Mouse (Mus musculus) frontal cortex, adult 2 months (tissue): Measurements from ENCODE around the gene Dda1. TPM values are rescaled to one million over a fixed set of nuclear protein-coding genes. Genes with fewer than 3 reads are reported as not detected.

Experiments
- polyA plus RNA-seq: library from polyadenylated mRNA; depleted of rRNA; stranded (reverse); fragments of >200 nt; gene quantifications from 2 replicates; pipeline ENCODE4 v1.2.3, GENCODE M21; 2012; rRNA removed

Gene Dda1
- polyA plus RNA-seq, 1 experiment: 123 TPM

Other genes with a start within 250 kb of the Dda1 start
- gene Myo9b, start 196.5 kb upstream of the Dda1 start, polyA plus RNA-seq: 38.0 and 38.1 TPM in 2 replicates
- 12.3 and 12.5 TPM in 2 replicates for gene Haus8, start 196.3 kb upstream of the Dda1 start, polyA plus RNA-seq
- gene Use1, start 102.4 kb upstream of the Dda1 start, polyA plus RNA-seq: 174 and 195 TPM in 2 replicates
- gene Ocel1, start 97.9 kb upstream of the Dda1 start, polyA plus RNA-seq: 11.4 and 12.9 TPM in 2 replicates
- gene Nr2f6, start 87.2 kb upstream of the Dda1 start, polyA plus RNA-seq: 42.5 and 42.8 TPM in 2 replicates
- gene Ushbp1, start 73.4 kb upstream of the Dda1 start, polyA plus RNA-seq: 8.9 and 11.8 TPM in 2 replicates
- 131 and 140 TPM in 2 replicates for gene Babam1, start 72.3 kb upstream of the Dda1 start, polyA plus RNA-seq
- gene Ankle1, start 63.2 kb upstream of the Dda1 start, polyA plus RNA-seq: 0.56 and 1.2 TPM in 2 replicates
- 380 and 404 TPM in 2 replicates for gene Abhd8, start 5.5 kb upstream of the Dda1 start, polyA plus RNA-seq
- gene Mrpl34, start 4.2 kb upstream of the Dda1 start, polyA plus RNA-seq: 45.0 and 57.4 TPM in 2 replicates
- gene Ano8, start 16.8 kb downstream of the Dda1 start, polyA plus RNA-seq: 74.5 and 77.0 TPM in 2 replicates
- 32.4 and 34.4 TPM in 2 replicates for gene Gtpbp3, start 18.9 kb downstream of the Dda1 start, polyA plus RNA-seq
- 9.7 and 13.6 TPM in 2 replicates for gene Plvap, start 42.6 kb downstream of the Dda1 start, polyA plus RNA-seq
- not detected in 2 replicates for gene Ccdc194, start 56.5 kb downstream of the Dda1 start, polyA plus RNA-seq
- gene Bst2, start 68.3 kb downstream of the Dda1 start, polyA plus RNA-seq: 20.9 and 22.9 TPM in 2 replicates
- 81.2 and 87.6 TPM in 2 replicates for gene Mvb12a, start 73.7 kb downstream of the Dda1 start, polyA plus RNA-seq
- gene Tmem221, start 89.7 kb downstream of the Dda1 start, polyA plus RNA-seq: 0.13 and 0.14 TPM in 2 replicates
- 0.06 TPM in 1 of 2 replicates, not detected in the other for gene Nxnl1, start 97.4 kb downstream of the Dda1 start, polyA plus RNA-seq
- gene Slc27a1, start 99.7 kb downstream of the Dda1 start, polyA plus RNA-seq: 183 and 191 TPM in 2 replicates
- 45.6 and 51.6 TPM in 2 replicates for gene Pgls, start 123.0 kb downstream of the Dda1 start, polyA plus RNA-seq
- gene Fam129c, start 128.4 kb downstream of the Dda1 start, polyA plus RNA-seq: 4.3 and 4.5 TPM in 2 replicates
- gene Colgalt1, start 141.8 kb downstream of the Dda1 start, polyA plus RNA-seq: 99.4 and 104 TPM in 2 replicates
- 172 and 176 TPM in 2 replicates for gene Unc13a, start 202.6 kb downstream of the Dda1 start, polyA plus RNA-seq
- gene Jak3, start 207.1 kb downstream of the Dda1 start, polyA plus RNA-seq: 5.6 and 5.7 TPM in 2 replicates
- gene Insl3, start 220.0 kb downstream of the Dda1 start, polyA plus RNA-seq: 1.4 and 1.8 TPM in 2 replicates
- gene B3gnt3, start 232.6 kb downstream of the Dda1 start, polyA plus RNA-seq: 0.71 and 1.0 TPM in 2 replicates